Comparison of ENCODE assay signal across 9 mouse cellular contexts in genomic region chr19:8967893-8968292, GRCm38 (mm10). TPM values are rescaled to one million over a fixed set of nuclear protein-coding genes. Genes with fewer than 3 reads are reported as not detected.
DNase-seq lines count a peak whose midpoint lies in the region; ATAC-seq and TF ChIP-seq lines count a peak whose summit lies in the region.
"Had no signal": no experiment of that assay in that cellular context is flagged by ENCODE, and none has a peak within 500 bp of the region (broad histone marks: within the 10 kb centered on the region; RNA-seq: fewer than 3 reads in every experiment).

No protein-coding gene starts in this region.

- peak overlapping the region; percentile 61 for H3K4me2 ChIP-seq in lung, embryonic 15.5 days
- peak overlapping the region; percentile 91 for H3K4me2 ChIP-seq in limb, embryonic 12.5 days

- no peak for TF ChIP-seq CTCF in lung, adult 2 months (IDR thresholded peaks at IDR 0.05; ENCODE audit: insufficient read depth, low read length)
- TF ChIP-seq CTCF in embryonic fibroblast, embryonic 13.5 days (IDR thresholded peaks at IDR 0.05; ENCODE audit: borderline replicate concordance, insufficient read depth, low read length) = no peak

- H3K4me1 ChIP-seq in lung, embryonic 15.5 days = peaks cover 19% of the 10 kb centered on the region
- H3K4me1 ChIP-seq in lung, adult 2 months (ENCODE audit: control insufficient read depth, insufficient read depth, low read length) = peaks cover 8% of the 10 kb centered on the region
- peaks cover 12% of the 10 kb centered on the region for H3K4me1 ChIP-seq in embryonic fibroblast, embryonic 13.5 days (ENCODE audit: control insufficient read depth, insufficient read depth, low read length)
- peaks cover 16% of the 10 kb centered on the region for H3K4me1 ChIP-seq in limb, embryonic 12.5 days (replicated peaks)

- intact Hi-C loops in gastrocnemius, postnatal 36 days (cut with DNase I) = no loop called here

- peak overlapping the region; percentile 84; the same call in 1 of the 2 replicates for H3K27ac ChIP-seq in lung, embryonic 15.5 days
- H3K27ac ChIP-seq in embryonic fibroblast, embryonic 13.5 days (ENCODE audit: insufficient read depth, low read length) = peak overlapping the region; percentile 81
- H3K27ac ChIP-seq in limb, embryonic 12.5 days = peak overlapping the region; percentile 94

- no peaks in the 10 kb centered on the region for H3K27me3 ChIP-seq in lung, embryonic 15.5 days
- no peaks in the 10 kb centered on the region for H3K27me3 ChIP-seq in limb, embryonic 12.5 days

- peak overlapping the region; percentile 82 for H3K4me3 ChIP-seq in lung, embryonic 15.5 days
- no peak overlapping the region for H3K4me3 ChIP-seq in lung, adult 2 months (replicated peaks; ENCODE audit: extremely low read depth, low read depth, low read length)
- H3K4me3 ChIP-seq in embryonic fibroblast, embryonic 13.5 days (ENCODE audit: insufficient read depth, low read length) = peak overlapping the region; percentile 89
- H3K4me3 ChIP-seq in limb, embryonic 12.5 days (replicated peaks) = peak overlapping the region; percentile 82

- no peaks in the 10 kb centered on the region for H3K9me3 ChIP-seq in lung, embryonic 15.5 days
- H3K9me3 ChIP-seq in limb, embryonic 12.5 days = no peaks in the 10 kb centered on the region

- no peak for DNase-seq in lung, adult 2 months
- DNase-seq in skeletal muscle tissue, adult 2 months (ENCODE audit: low read depth, low spot score) = peak; percentile 54
- DNase-seq in layer of hippocampus, adult 18-20 months (ENCODE audit: low spot score in 2 of 2) = no peak
- no peak for DNase-seq in gastrocnemius, postnatal 36 days
- DNase-seq: adrenal gland, postnatal 10 days had no signal

- no peak for TF ChIP-seq POLR2A in lung, adult 2 months (IDR thresholded peaks at IDR 0.05; ENCODE audit: borderline replicate concordance, extremely low read depth, low read depth, low read length)
- no peak; the same call in 1 of the 2 replicates for TF ChIP-seq POLR2A in embryonic fibroblast, embryonic 13.5 days (IDR thresholded peaks at IDR 0.05; ENCODE audit: low read depth, low read length)

- WGBS in lung, embryonic 15.5 days = 2% methylated on average over 9 of the region's 9 CpGs
- 6% methylated on average over 9 of the region's 9 CpGs for whole genome bisulfite sequencing in lung, adult 2 months
- 5% methylated on average over 9 of the region's 9 CpGs for WGBS in limb, embryonic 12.5 days

- peaks cover 66% of the 10 kb centered on the region for H3K36me3 ChIP-seq in lung, embryonic 15.5 days
- peaks cover 75% of the 10 kb centered on the region for H3K36me3 ChIP-seq in limb, embryonic 12.5 days

- H3K9ac ChIP-seq in lung, embryonic 15.5 days = peak overlapping the region; percentile 91
- H3K9ac ChIP-seq in limb, embryonic 12.5 days (replicated peaks) = peak overlapping the region; percentile 94

- ATAC-seq in lung, embryonic 15.5 days (ENCODE audit: borderline replicate concordance, extremely low read depth, low FRiP score, low TSS enrichment) = no peak
- ATAC-seq in limb, embryonic 12.5 days (ENCODE audit: insufficient number of reproducible peaks, insufficient read depth, low FRiP score, low TSS enrichment, low read depth) = no peak
- ATAC-seq in inflammation-experienced regulatory T-cells, adult 6 months = no peak

RNA-seq across cellular contexts. Expression of gene Eef1g, which starts 1.1 kb away (rescaled TPM):
- polyA plus RNA-seq in lung, embryonic 15.5 days (2015; fragmentation: Nextera tagmentation; extraction: Ambion mirVana) = 420 and 427 TPM in 2 replicates
- 121 and 206 TPM in 2 replicates for polyA plus RNA-seq in lung, adult 2 months (2012; rRNA removed)
- polyA plus RNA-seq in embryonic fibroblast, embryonic 13.5 days (2011; ENCODE audit: insufficient read length, low read depth, missing spikeins) = 882 and 905 TPM in 2 replicates
- 472 and 476 TPM in 2 replicates for polyA plus RNA-seq in limb, embryonic 12.5 days (2016; fragmentation: Nextera tagmentation; extraction: Ambion mirVana)
- total RNA-seq in layer of hippocampus, adult 18-20 months (2021) = 100 to 1,000 TPM; 257 to 269 TPM
- total RNA-seq in gastrocnemius, postnatal 36 days (2021) = 100 to 1,000 TPM; 441 to 447 TPM
- polyA plus RNA-seq in inflammation-experienced regulatory T-cells, adult 6 months (2017; shearing (Covaris generic)) = 100 to 1,000 TPM; 465 to 725 (median 677) TPM

RNA-seq across cellular contexts. Expression of gene Tut1, which starts 14.2 kb away (rescaled TPM):
- 28.4 and 29.7 TPM in 2 replicates for polyA plus RNA-seq in lung, embryonic 15.5 days (2015; fragmentation: Nextera tagmentation; extraction: Ambion mirVana)
- polyA plus RNA-seq in lung, adult 2 months (2012; rRNA removed) = 14.9 and 17.9 TPM in 2 replicates
- polyA plus RNA-seq in embryonic fibroblast, embryonic 13.5 days (2011; ENCODE audit: insufficient read length, low read depth, missing spikeins) = 16.8 and 19.7 TPM in 2 replicates
- 37.9 and 39.7 TPM in 2 replicates for polyA plus RNA-seq in limb, embryonic 12.5 days (2016; fragmentation: Nextera tagmentation; extraction: Ambion mirVana)
- total RNA-seq in layer of hippocampus, adult 18-20 months (2021) = 10 to 100 TPM; 21.9 to 22.5 TPM
- total RNA-seq in gastrocnemius, postnatal 36 days (2021) = 1 to 10 TPM; 6.0 to 7.7 TPM
- 10 to 100 TPM; 17.6 to 38.3 (median 35.3) TPM for polyA plus RNA-seq in inflammation-experienced regulatory T-cells, adult 6 months (2017; shearing (Covaris generic))

RNA-seq across cellular contexts. Expression of gene Ahnak, which starts 21.2 kb away (rescaled TPM):
- polyA plus RNA-seq in lung, embryonic 15.5 days (2015; fragmentation: Nextera tagmentation; extraction: Ambion mirVana) = 24.7 and 25.6 TPM in 2 replicates
- 56.3 and 84.7 TPM in 2 replicates for polyA plus RNA-seq in lung, adult 2 months (2012; rRNA removed)
- 559 and 687 TPM in 2 replicates for polyA plus RNA-seq in embryonic fibroblast, embryonic 13.5 days (2011; ENCODE audit: insufficient read length, low read depth, missing spikeins)
- polyA plus RNA-seq in limb, embryonic 12.5 days (2016; fragmentation: Nextera tagmentation; extraction: Ambion mirVana) = 20.5 and 24.1 TPM in 2 replicates
- 10 to 100 TPM; 18.1 to 19.9 TPM for total RNA-seq in layer of hippocampus, adult 18-20 months (2021)
- 100 to 1,000 TPM; 171 to 208 TPM for total RNA-seq in gastrocnemius, postnatal 36 days (2021)
- polyA plus RNA-seq in inflammation-experienced regulatory T-cells, adult 6 months (2017; shearing (Covaris generic)) = 10 to 100 TPM; 42.4 to 81.3 (median 54.5) TPM

RNA-seq across cellular contexts. Expression of gene Mta2, which starts 26.2 kb away (rescaled TPM):
- polyA plus RNA-seq in lung, embryonic 15.5 days (2015; fragmentation: Nextera tagmentation; extraction: Ambion mirVana) = 165 and 173 TPM in 2 replicates
- 20.0 and 26.9 TPM in 2 replicates for polyA plus RNA-seq in lung, adult 2 months (2012; rRNA removed)
- polyA plus RNA-seq in embryonic fibroblast, embryonic 13.5 days (2011; ENCODE audit: insufficient read length, low read depth, missing spikeins) = 101 and 102 TPM in 2 replicates
- polyA plus RNA-seq in limb, embryonic 12.5 days (2016; fragmentation: Nextera tagmentation; extraction: Ambion mirVana) = 227 and 231 TPM in 2 replicates
- 10 to 100 TPM; 51.6 to 53.4 TPM for total RNA-seq in layer of hippocampus, adult 18-20 months (2021)
- 10 to 100 TPM; 19.4 to 24.1 TPM for total RNA-seq in gastrocnemius, postnatal 36 days (2021)
- 10 to 100 TPM; 78.8 to 96.7 (median 81.2) TPM for polyA plus RNA-seq in inflammation-experienced regulatory T-cells, adult 6 months (2017; shearing (Covaris generic))

RNA-seq across cellular contexts. Expression of gene Eml3, which starts 38.5 kb away (rescaled TPM):
- polyA plus RNA-seq in lung, embryonic 15.5 days (2015; fragmentation: Nextera tagmentation; extraction: Ambion mirVana) = 30.8 and 35.6 TPM in 2 replicates
- polyA plus RNA-seq in lung, adult 2 months (2012; rRNA removed) = 50.5 and 65.5 TPM in 2 replicates
- polyA plus RNA-seq in embryonic fibroblast, embryonic 13.5 days (2011; ENCODE audit: insufficient read length, low read depth, missing spikeins) = 26.2 and 28.2 TPM in 2 replicates
- 34.6 and 34.9 TPM in 2 replicates for polyA plus RNA-seq in limb, embryonic 12.5 days (2016; fragmentation: Nextera tagmentation; extraction: Ambion mirVana)
- 10 to 100 TPM in 1 of 2 experiments, 1 to 10 TPM in 1; 9.8 to 10.4 TPM for total RNA-seq in layer of hippocampus, adult 18-20 months (2021)
- total RNA-seq in gastrocnemius, postnatal 36 days (2021) = 1 to 10 TPM; 5.1 to 7.3 TPM
- 10 to 100 TPM; 20.3 to 25.7 (median 20.4) TPM for polyA plus RNA-seq in inflammation-experienced regulatory T-cells, adult 6 months (2017; shearing (Covaris generic))
